In genomic region chr1:87626344-87626743, GRCm38 (mm10) we compare ENCODE assay signal across 8 mouse cellular contexts. TPM values are rescaled to one million over a fixed set of nuclear protein-coding genes. Genes with fewer than 3 reads are reported as not detected.
DNase-seq lines count a peak whose midpoint lies in the region; ATAC-seq lines count a peak whose summit lies in the region.

No protein-coding gene starts in this region.

- peak; percentile 63 to 68 for DNase-seq in adrenal gland, adult (ENCODE audit: inconsistent age in 2 of 2, low spot score in 1 of 2)
- DNase-seq in adrenal gland, postnatal 25 days: no peak
- peak; percentile 51 to 88 for DNase-seq in heart, adult 18-20 months
- peak; percentile 74 for DNase-seq in kidney, postnatal 14 days
- DNase-seq in testis, postnatal 10 days (ENCODE audit: low spot score): no peak
- DNase-seq in yolk sac, embryonic 10.5 days (ENCODE audit: low spot score): no peak
- no peak for DNase-seq in ovary, postnatal 36 days (ENCODE audit: low spot score)

- peak; percentile 92 for ATAC-seq in monocyte, adult 5-6 weeks (replicated peaks; ENCODE audit: insufficient number of reproducible peaks, low FRiP score, low TSS enrichment, poor library complexity, severe bottlenecking)

RNA-seq across cellular contexts. Expression of gene Inpp5d, which starts 6.2 kb away (rescaled TPM):
- total RNA-seq in adrenal gland, postnatal 25 days (2021): 7.9 and 17.4 TPM in 2 replicates
- total RNA-seq in heart, adult 18-20 months (2021): 10 to 100 TPM; 17.3 to 24.4 TPM
- total RNA-seq in monocyte, adult 5-6 weeks (2017): 146 to 215 TPM (median 169 TPM) in 3 replicates

RNA-seq across cellular contexts. Expression of gene Ngef, which starts 52.7 kb away (rescaled TPM):
- 0.46 TPM in 1 of 2 replicates, not detected in the other for total RNA-seq in adrenal gland, postnatal 25 days (2021)
- total RNA-seq in heart, adult 18-20 months (2021): under 1 TPM; 0.12 to 0.33 TPM
- not detected in 3 replicates for total RNA-seq in monocyte, adult 5-6 weeks (2017)

Comparison
In these comparisons a context has a peak if more than half of its experiments do, and no peak if none do; other contexts are left out.
1. DNase-seq: peak in adrenal gland, adult (2 of 2), heart, adult 18-20 months (2 of 2) and kidney, postnatal 14 days (single experiment); none in adrenal gland, postnatal 25 days (single experiment), testis, postnatal 10 days (single experiment), yolk sac, embryonic 10.5 days (single experiment) and ovary, postnatal 36 days (single experiment).